Mouse (Mus musculus): Measurements from ENCODE around the gene Il22ra1. TPM values are rescaled to one million over a fixed set of nuclear protein-coding genes. Genes with fewer than 3 reads are reported as not detected.

The Il22ra1 gene
- polyA plus RNA-seq, 1 experiment, result 0.04 TPM

GRCm38 (mm10) chr4:135758331-135758730 lies 30.4 kb downstream of the Il22ra1 start:
- H3K36me3 ChIP-seq (ENCODE audit: control insufficient read depth, insufficient read depth), result no peaks in the 10 kb centered on the region
- no peak overlapping the region for H3ac ChIP-seq (ENCODE audit: control insufficient read depth, insufficient read length, low read depth)
- TF ChIP-seq CEBPB (IDR thresholded peaks at IDR 0.05; ENCODE audit: low read depth), result no peak
- H3K27me3 ChIP-seq (ENCODE audit: control insufficient read depth, insufficient read depth, insufficient read length), result no peaks in the 10 kb centered on the region
- H3K79me3 ChIP-seq (ENCODE audit: low read depth), result no peaks in the 10 kb centered on the region
- H3K79me2 ChIP-seq (ENCODE audit: control insufficient read depth, insufficient read depth), result no peaks in the 10 kb centered on the region
- no peak overlapping the region for H3K4me3 ChIP-seq (ENCODE audit: insufficient read depth, poor library complexity, severe bottlenecking)

GRCm38 (mm10) chr4:135758825-135759224 lies 30.9 kb downstream of the Il22ra1 start:
- no peaks in the 10 kb centered on the region for H3K79me3 ChIP-seq (ENCODE audit: low read depth)
- H3ac ChIP-seq (ENCODE audit: control insufficient read depth, insufficient read length, low read depth), result no peak overlapping the region
- no peaks in the 10 kb centered on the region for H3K79me2 ChIP-seq (ENCODE audit: control insufficient read depth, insufficient read depth)
- H3K4me3 ChIP-seq (ENCODE audit: insufficient read depth, poor library complexity, severe bottlenecking), result no peak overlapping the region
- no peaks in the 10 kb centered on the region for H3K36me3 ChIP-seq (ENCODE audit: control insufficient read depth, insufficient read depth)
- H3K27me3 ChIP-seq (ENCODE audit: control insufficient read depth, insufficient read depth, insufficient read length), result no peaks in the 10 kb centered on the region
- TF ChIP-seq FOSL1 (IDR thresholded peaks at IDR 0.05; ENCODE audit: insufficient read depth, low read length, poor library complexity, severe bottlenecking) (no peak), MYOG (IDR thresholded peaks at IDR 0.05; ENCODE audit: control insufficient read depth, extremely low read depth, insufficient read length) (no peak), CEBPB (IDR thresholded peaks at IDR 0.05; ENCODE audit: low read depth) (no peak), CTCF (IDR thresholded peaks at IDR 0.05; ENCODE audit: control insufficient read depth, insufficient read depth, insufficient read length) (no peak), MAX (IDR thresholded peaks at IDR 0.05) (no peak), MYOD1 (IDR thresholded peaks at IDR 0.05; ENCODE audit: control insufficient read depth, insufficient read length, low read depth) (peak; percentile 64), USF1 (IDR thresholded peaks at IDR 0.05; ENCODE audit: low read depth) (no peak)

GRCm38 (mm10) chr4:135759356-135759976 lies 31.5 kb downstream of the Il22ra1 start, which contains the start of gene Myom3:
TSS of gene Myom3 (plus strand) at chr4:135759715.
- TF ChIP-seq MYOD1 (IDR thresholded peaks at IDR 0.05; ENCODE audit: control insufficient read depth, insufficient read length, low read depth) (no peak), USF1 (IDR thresholded peaks at IDR 0.05; ENCODE audit: low read depth) (no peak), CEBPB (IDR thresholded peaks at IDR 0.05; ENCODE audit: low read depth) (no peak), FOSL1 (IDR thresholded peaks at IDR 0.05; ENCODE audit: insufficient read depth, low read length, poor library complexity, severe bottlenecking) (no peak), MAX (IDR thresholded peaks at IDR 0.05) (no peak), CTCF (IDR thresholded peaks at IDR 0.05; ENCODE audit: control insufficient read depth, insufficient read depth, insufficient read length) (no peak), MYOG (IDR thresholded peaks at IDR 0.05; ENCODE audit: control insufficient read depth, extremely low read depth, insufficient read length) (no peak)
- H3K79me2 ChIP-seq (ENCODE audit: control insufficient read depth, insufficient read depth), result no peaks in the 10 kb centered on the region
- no peak within 1 kb of the TSS for H3ac ChIP-seq (ENCODE audit: control insufficient read depth, insufficient read length, low read depth)
- no peak within 1 kb of the TSS for H3K4me3 ChIP-seq (ENCODE audit: insufficient read depth, poor library complexity, severe bottlenecking)
- H3K27me3 ChIP-seq (ENCODE audit: control insufficient read depth, insufficient read depth, insufficient read length), result no peaks in the 10 kb centered on the region
- H3K79me3 ChIP-seq (ENCODE audit: low read depth), result no peaks in the 10 kb centered on the region
- no peaks in the 10 kb centered on the region for H3K36me3 ChIP-seq (ENCODE audit: control insufficient read depth, insufficient read depth)

GRCm38 (mm10) chr4:135761048-135761447 lies 33.1 kb downstream of the Il22ra1 start:
- Histone ChIP-seq H3ac (ENCODE audit: control insufficient read depth, insufficient read length, low read depth) (no peak overlapping the region), H3K4me3 (ENCODE audit: insufficient read depth, poor library complexity, severe bottlenecking) (no peak overlapping the region), H3K79me2 (ENCODE audit: control insufficient read depth, insufficient read depth) (no peaks in the 10 kb centered on the region), H3K36me3 (ENCODE audit: control insufficient read depth, insufficient read depth) (no peaks in the 10 kb centered on the region), H3K79me3 (ENCODE audit: low read depth) (no peaks in the 10 kb centered on the region), H3K27me3 (ENCODE audit: control insufficient read depth, insufficient read depth, insufficient read length) (no peaks in the 10 kb centered on the region)
- no peak for TF ChIP-seq FOSL1 (IDR thresholded peaks at IDR 0.05; ENCODE audit: insufficient read depth, low read length, poor library complexity, severe bottlenecking)

GRCm38 (mm10) chr4:135761569-135761968 lies 33.6 kb downstream of the Il22ra1 start:
- TF ChIP-seq CEBPB (IDR thresholded peaks at IDR 0.05; ENCODE audit: low read depth) (no peak), MYOG (IDR thresholded peaks at IDR 0.05; ENCODE audit: control insufficient read depth, extremely low read depth, insufficient read length) (no peak), USF1 (IDR thresholded peaks at IDR 0.05; ENCODE audit: low read depth) (no peak), FOSL1 (IDR thresholded peaks at IDR 0.05; ENCODE audit: insufficient read depth, low read length, poor library complexity, severe bottlenecking) (no peak), MYOD1 (IDR thresholded peaks at IDR 0.05; ENCODE audit: control insufficient read depth, insufficient read length, low read depth) (no peak), MAX (IDR thresholded peaks at IDR 0.05) (no peak), CTCF (IDR thresholded peaks at IDR 0.05; ENCODE audit: control insufficient read depth, insufficient read depth, insufficient read length) (no peak)
- H3K4me3 ChIP-seq (ENCODE audit: insufficient read depth, poor library complexity, severe bottlenecking), result no peak overlapping the region

GRCm38 (mm10) chr4:135762251-135762906 lies 34.4 kb downstream of the Il22ra1 start:
- Histone ChIP-seq H3K36me3 (ENCODE audit: control insufficient read depth, insufficient read depth) (no peaks in the 10 kb centered on the region), H3K27me3 (ENCODE audit: control insufficient read depth, insufficient read depth, insufficient read length) (no peaks in the 10 kb centered on the region), H3K79me3 (ENCODE audit: low read depth) (no peaks in the 10 kb centered on the region), H3K4me3 (ENCODE audit: insufficient read depth, poor library complexity, severe bottlenecking) (no peak overlapping the region), H3K79me2 (ENCODE audit: control insufficient read depth, insufficient read depth) (no peaks in the 10 kb centered on the region), H3ac (ENCODE audit: control insufficient read depth, insufficient read length, low read depth) (no peak overlapping the region)
- no peak for TF ChIP-seq USF1 (IDR thresholded peaks at IDR 0.05; ENCODE audit: low read depth)
- TF ChIP-seq MYOD1 (IDR thresholded peaks at IDR 0.05; ENCODE audit: control insufficient read depth, insufficient read length, low read depth), result no peak
- no peak for TF ChIP-seq CEBPB (IDR thresholded peaks at IDR 0.05; ENCODE audit: low read depth)
- TF ChIP-seq CTCF (IDR thresholded peaks at IDR 0.05; ENCODE audit: control insufficient read depth, insufficient read depth, insufficient read length), result no peak
- TF ChIP-seq FOSL1 (IDR thresholded peaks at IDR 0.05; ENCODE audit: insufficient read depth, low read length, poor library complexity, severe bottlenecking), result no peak
- no peak for TF ChIP-seq MAX (IDR thresholded peaks at IDR 0.05)
- no peak for TF ChIP-seq MYOG (IDR thresholded peaks at IDR 0.05; ENCODE audit: control insufficient read depth, extremely low read depth, insufficient read length)

More at GRCm38 (mm10) chr4:135761569-135761968, 33.6 kb downstream of the Il22ra1 start:
- Histone ChIP-seq H3ac (ENCODE audit: control insufficient read depth, insufficient read length, low read depth) (no peak overlapping the region), H3K79me3 (ENCODE audit: low read depth) (no peaks in the 10 kb centered on the region), H3K79me2 (ENCODE audit: control insufficient read depth, insufficient read depth) (no peaks in the 10 kb centered on the region), H3K27me3 (ENCODE audit: control insufficient read depth, insufficient read depth, insufficient read length) (no peaks in the 10 kb centered on the region), H3K36me3 (ENCODE audit: control insufficient read depth, insufficient read depth) (no peaks in the 10 kb centered on the region)

Measured in C2C12 (cell line).